Mouse (Mus musculus): ENCODE measurements around the gene Olfr547. TPM values are rescaled to one million over a fixed set of nuclear protein-coding genes. Genes with fewer than 3 reads are reported as not detected.
"Not testable (repeated sequence)": the region's sequence is repeated elsewhere in the genome, so short reads cannot be mapped to it uniquely, and the experiment has no call there.

Gene Olfr547
- total and polyA plus RNA-seq, 3 experiments: not detected

GRCm38 (mm10) chr7:102488161-102488560 lies 46.4 kb upstream of the Olfr547 start, which contains the start of gene Olfr544:
Gene Olfr544 (minus strand): TSS chr7:102488313.
- in situ Hi-C loops (cut with MboI; ENCODE audit: low pct_ligation_motif_present, low pct_unique_long_range_greater_than_20kb, low sequenced_read_pairs): no loop called here
- H3K36me3 ChIP-seq (replicated peaks in 1 of 2; ENCODE audit: control insufficient read depth in 1 of 2, insufficient read depth in 1 of 2, low read length in 1 of 2): peaks cover 0 to 3% of the 10 kb centered on the region in 2 experiments

GRCm38 (mm10) chr7:102494416-102494815 lies 40.1 kb upstream of the Olfr547 start:
- DNase-seq (ENCODE audit: extremely low read depth); dilution Hi-C loops (cut with MboI; ENCODE audit: extremely low pct_ligation_motif_present, extremely low pct_unique_long_range_greater_than_20kb, low sequenced_read_pairs); H3K27me3 ChIP-seq (replicated peaks); H3K4me3 ChIP-seq (replicated peaks in 1 of 3; ENCODE audit: low read depth in 2 of 3, low read length in 2 of 3, poor library complexity in 1 of 3); H3K9ac ChIP-seq (ENCODE audit: insufficient read depth, low read depth); H3K9me3 ChIP-seq (replicated peaks; ENCODE audit: low read length); H3K79me2 ChIP-seq (replicated peaks; ENCODE audit: control insufficient read depth, extremely low read depth, insufficient read depth, poor library complexity, severe bottlenecking); in situ Hi-C loops (cut with MboI; ENCODE audit: low pct_ligation_motif_present, low pct_unique_long_range_greater_than_20kb, low sequenced_read_pairs); H3K36me3 ChIP-seq (replicated peaks in 1 of 2; ENCODE audit: control insufficient read depth in 1 of 2, insufficient read depth in 1 of 2, low read length in 1 of 2); H3K27ac ChIP-seq (ENCODE audit: insufficient read depth, low read depth); H3K4me2 ChIP-seq (ENCODE audit: insufficient read depth, low read depth, poor library complexity, severe bottlenecking); H3K4me1 ChIP-seq (ENCODE audit: control insufficient read depth in 1 of 2, insufficient read depth in 2 of 2): not testable (repeated sequence)

More at GRCm38 (mm10) chr7:102488161-102488560, 46.4 kb upstream of the Olfr547 start, which contains the start of gene Olfr544:
- dilution Hi-C loops (cut with MboI; ENCODE audit: extremely low pct_ligation_motif_present, extremely low pct_unique_long_range_greater_than_20kb, low sequenced_read_pairs): no loop called here
- no peak within 1 kb of the TSS for H3K4me3 ChIP-seq (replicated peaks in 1 of 3; ENCODE audit: low read depth in 2 of 3, low read length in 2 of 3, poor library complexity in 1 of 3)
- TF ChIP-seq MEF2A (IDR thresholded peaks at IDR 0.05; ENCODE audit: borderline replicate concordance, low read depth, low read length) (no peak), ELF1 (IDR thresholded peaks at IDR 0.05; ENCODE audit: low read depth, low read length) (no peak), ZKSCAN1 (IDR thresholded peaks at IDR 0.05; ENCODE audit: borderline replicate concordance, low read depth, low read length) (no peak), ZMIZ1 (IDR thresholded peaks at IDR 0.05; ENCODE audit: low read depth, low read length) (no peak), KAT2A (IDR thresholded peaks at IDR 0.05; ENCODE audit: insufficient replicate concordance, low read length) (no peak), BHLHE40 (IDR thresholded peaks at IDR 0.05; ENCODE audit: low read depth, low read length) (no peak), TCF12 (IDR thresholded peaks at IDR 0.05; ENCODE audit: low read depth, low read length) (no peak), CHD2 (IDR thresholded peaks at IDR 0.05; ENCODE audit: low read length) (no peak)
- H3K9ac ChIP-seq (ENCODE audit: insufficient read depth, low read depth): no peak within 1 kb of the TSS
- no peaks in the 10 kb centered on the region for H3K79me2 ChIP-seq (replicated peaks; ENCODE audit: control insufficient read depth, extremely low read depth, insufficient read depth, poor library complexity, severe bottlenecking)
- H3K4me2 ChIP-seq (ENCODE audit: insufficient read depth, low read depth, poor library complexity, severe bottlenecking): no peak within 1 kb of the TSS
- H3K4me1 ChIP-seq (ENCODE audit: control insufficient read depth in 1 of 2, insufficient read depth in 2 of 2): no peaks in the 10 kb centered on the region
- no peaks in the 10 kb centered on the region for H3K9me3 ChIP-seq (replicated peaks; ENCODE audit: low read length)
- DNase-seq (ENCODE audit: extremely low read depth): no peak
- H3K27ac ChIP-seq (ENCODE audit: insufficient read depth, low read depth): no peak within 1 kb of the TSS
- no peaks in the 10 kb centered on the region for H3K27me3 ChIP-seq (replicated peaks)

- Histone ChIP-seq H3K36me3 (replicated peaks in 1 of 2; ENCODE audit: control insufficient read depth in 1 of 2, insufficient read depth in 1 of 2, low read length in 1 of 2) (no peaks in the 10 kb centered on the region), H3K9me3 (replicated peaks; ENCODE audit: low read length) (no peaks in the 10 kb centered on the region), H3K27me3 (replicated peaks) (no peaks in the 10 kb centered on the region), H3K4me3 (replicated peaks in 1 of 3; ENCODE audit: low read depth in 2 of 3, low read length in 2 of 3, poor library complexity in 1 of 3) (no peak within 1 kb of the TSS), H3K79me2 (replicated peaks; ENCODE audit: control insufficient read depth, extremely low read depth, insufficient read depth, poor library complexity, severe bottlenecking) (no peaks in the 10 kb centered on the region), H3K4me1 (ENCODE audit: control insufficient read depth in 1 of 2, insufficient read depth in 2 of 2) (0 out of 4 replicates have a peak, but pooled peaks cover 0 to 3% of the 10 kb centered on the region in 2 experiments), H3K4me2 (ENCODE audit: insufficient read depth, low read depth, poor library complexity, severe bottlenecking) (no peak within 1 kb of the TSS), H3K9ac (ENCODE audit: insufficient read depth, low read depth) (no peak within 1 kb of the TSS), H3K27ac (ENCODE audit: insufficient read depth, low read depth) (no peak within 1 kb of the TSS)
- in situ Hi-C loops (cut with MboI; ENCODE audit: low pct_ligation_motif_present, low pct_unique_long_range_greater_than_20kb, low sequenced_read_pairs) (no loop called here), dilution Hi-C loops (cut with MboI; ENCODE audit: extremely low pct_ligation_motif_present, extremely low pct_unique_long_range_greater_than_20kb, low sequenced_read_pairs) (no loop called here)
- TF ChIP-seq ZNF384 (IDR thresholded peaks at IDR 0.05; ENCODE audit: low read depth, low read length): no peak
- TF ChIP-seq MYC (IDR thresholded peaks at IDR 0.05; ENCODE audit: low read depth, low read length): no peak
- TF ChIP-seq NELFE (IDR thresholded peaks at IDR 0.05; ENCODE audit: low read depth, low read length): no peak
- TF ChIP-seq HCFC1 (IDR thresholded peaks at IDR 0.05; ENCODE audit: low read depth, low read length): no peak
- TF ChIP-seq MXI1 (IDR thresholded peaks at IDR 0.05; ENCODE audit: low read depth, low read length): no peak
- TF ChIP-seq CHD1 (IDR thresholded peaks at IDR 0.05; ENCODE audit: low read depth, low read length): no peak
- no peak for TF ChIP-seq POLR2A (IDR thresholded peaks at IDR 0.05; ENCODE audit: low read depth, low read length)
- TF ChIP-seq ETS1 (conservative IDR thresholded peaks at IDR 0.05; ENCODE audit: low read depth, low read length): no peak
- no peak for TF ChIP-seq JUND (conservative IDR thresholded peaks at IDR 0.05; ENCODE audit: low read depth, low read length)
- TF ChIP-seq NRF1 (IDR thresholded peaks at IDR 0.05; ENCODE audit: low read depth, low read length): no peak
- no peak for DNase-seq (ENCODE audit: extremely low read depth)
Observed at GRCm38 (mm10) chr7:102499473-102499872, 35.1 kb upstream of the Olfr547 start, which contains the start of gene Olfr545. Gene Olfr545 (minus strand): TSS chr7:102499573.
